Mouse (Mus musculus) brown adipose tissue, adult 24 weeks (tissue): Measurements from ENCODE around the gene Leprot. TPM values are rescaled to one million over a fixed set of nuclear protein-coding genes. Genes with fewer than 3 reads are reported as not detected.

Experiments used
- H3K27ac ChIP-seq: fragments of 200-500 bp; replicated peaks from 2 replicates; pipeline ENCODE4 v1.5.1; 2012; ENCODE audit warnings: low read depth, mild to moderate bottlenecking, low read length
- H3K4me1 ChIP-seq: fragments of 200-500 bp; 2 replicates; pipeline ENCODE4 v1.6.1; 2012; ENCODE audit warnings: low read length, mixed read lengths; ENCODE audit not compliant: control insufficient read depth, insufficient read depth, insufficient read length
- H3K4me3 ChIP-seq: fragments of 200-500 bp; 2 replicates; pipeline ENCODE4 v1.5.1; 2012; ENCODE audit warnings: low read depth, mild to moderate bottlenecking, low read length, moderate library complexity; ENCODE audit not compliant: insufficient read depth
- polyA plus RNA-seq: library from polyadenylated mRNA; stranded (reverse); fragments of >200 nt; gene quantifications from 2 replicates; pipeline ENCODE4 v1.2.4, GENCODE M21; 2012; ENCODE audit not compliant: missing spikeins, insufficient read depth, insufficient read length

Leprot gene
- polyA plus RNA-seq, 1 experiment = 36.0 TPM

DNA sequence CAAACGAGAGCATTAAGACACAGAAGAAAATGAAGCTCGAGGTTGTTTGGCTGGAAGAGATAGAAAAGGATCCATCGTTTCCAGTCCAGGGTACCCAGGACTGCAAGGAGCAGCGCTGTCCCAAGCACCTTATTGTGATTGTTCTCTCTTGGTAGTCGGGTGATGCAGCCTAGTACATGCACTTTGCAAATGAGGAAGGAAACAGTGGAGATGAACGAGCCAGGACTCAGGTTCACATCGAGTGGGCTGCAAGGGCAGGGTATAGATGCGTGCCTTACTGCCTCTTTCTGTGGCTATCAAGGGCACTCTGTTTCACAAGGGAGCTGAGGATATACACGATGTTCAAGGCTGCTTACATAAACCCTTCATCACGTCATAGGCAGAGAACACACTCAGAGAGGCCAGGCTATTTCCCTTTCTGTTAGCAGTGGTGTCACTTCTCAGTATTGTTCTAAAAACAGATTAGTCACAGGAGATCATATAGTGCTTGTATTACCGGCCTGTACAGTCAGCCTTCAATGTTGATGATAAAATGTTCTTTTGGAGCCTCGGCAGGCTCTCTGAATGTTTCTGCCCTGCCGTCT lies 38.8 kb downstream of the Leprot start:
- peaks cover 2% of the 10 kb centered on the region; the same call in 1 of the 2 replicates for H3K4me1 ChIP-seq
- no peak overlapping the region for H3K27ac ChIP-seq
- H3K4me3 ChIP-seq = no peak overlapping the region

DNA sequence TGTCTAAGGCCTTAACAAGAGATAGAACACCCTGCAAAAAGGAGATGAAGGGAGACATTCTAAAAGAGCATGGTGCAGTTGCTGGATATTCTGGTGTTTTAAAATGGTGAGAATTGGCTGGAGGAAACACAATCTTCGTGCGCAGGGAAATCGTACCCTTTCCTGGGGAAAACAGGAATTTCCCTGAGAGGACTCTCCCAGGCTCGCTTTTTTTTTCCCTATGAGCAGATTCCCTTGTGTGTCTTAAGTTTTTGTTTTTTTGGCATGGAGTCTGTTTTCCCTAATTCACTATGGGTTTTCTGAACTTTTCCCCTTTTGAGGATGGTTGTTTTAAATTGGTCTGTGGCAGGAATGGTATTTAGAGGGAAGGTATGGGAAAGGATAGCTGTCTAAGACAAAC lies 41.7 kb downstream of the Leprot start:
- Histone ChIP-seq H3K4me1 (peaks cover 2% of the 10 kb centered on the region; the same call in 1 of the 2 replicates), H3K27ac (no peak overlapping the region), H3K4me3 (no peak overlapping the region)

GRCm38 (mm10) chr4:101689645-101690044 lies 42.1 kb downstream of the Leprot start:
- Histone ChIP-seq H3K27ac (no peak overlapping the region; the same call in 1 of the 2 replicates), H3K4me1 (peaks cover 2% of the 10 kb centered on the region; the same call in 1 of the 2 replicates), H3K4me3 (no peak overlapping the region)

DNA sequence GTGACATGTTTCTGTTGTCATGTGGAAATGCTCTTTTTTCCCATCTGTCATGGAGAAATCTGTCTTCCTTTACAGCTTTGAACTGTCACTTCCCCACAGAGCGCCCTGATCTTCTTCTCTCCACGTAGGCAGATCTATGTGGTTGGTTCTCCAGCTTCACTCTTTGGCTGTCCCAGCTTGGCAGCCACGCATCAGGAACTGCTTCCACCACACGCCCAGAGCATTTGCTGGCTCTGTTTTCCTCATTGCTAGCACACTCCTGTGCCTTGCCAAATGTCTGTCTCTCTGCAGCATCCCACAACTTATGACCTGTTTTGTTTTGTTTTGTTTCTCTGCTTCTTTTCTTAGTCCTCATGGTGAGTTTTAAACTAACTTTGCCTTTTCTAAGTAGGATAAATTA lies 45.4 kb downstream of the Leprot start:
- H3K4me1 ChIP-seq = peaks cover 2% of the 10 kb centered on the region; the same call in 1 of the 2 replicates
- no peak overlapping the region for H3K27ac ChIP-seq
- no peak overlapping the region for H3K4me3 ChIP-seq

DNA sequence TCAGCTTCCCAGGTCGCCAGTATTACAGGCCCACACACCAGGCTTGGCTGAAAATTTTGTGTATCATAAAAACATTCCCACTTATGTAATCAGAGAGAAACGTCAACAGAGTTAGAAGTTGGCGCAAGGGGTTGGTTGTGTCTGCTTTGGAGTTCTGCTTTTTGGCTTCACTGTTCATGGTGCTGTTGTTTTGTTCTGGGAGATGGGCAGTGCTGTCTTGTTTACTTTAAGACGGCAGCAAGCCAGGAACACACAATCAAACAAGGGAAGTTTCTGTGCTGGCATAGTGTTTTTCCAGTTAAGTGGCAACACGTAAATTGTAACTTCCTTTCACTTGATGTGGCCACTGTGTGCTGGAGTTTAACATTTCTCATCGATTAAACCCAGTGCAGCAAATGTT lies 47.0 kb downstream of the Leprot start:
- Histone ChIP-seq H3K27ac (no peak overlapping the region), H3K4me1 (no peaks in the 10 kb centered on the region; the same call in 1 of the 2 replicates)

GRCm38 (mm10) chr4:101697236-101697635 lies 49.7 kb downstream of the Leprot start:
- Histone ChIP-seq H3K27ac (no peak overlapping the region), H3K4me3 (no peak overlapping the region), H3K4me1 (no peaks in the 10 kb centered on the region)

More for the DNA sequence above, 47.0 kb downstream of the Leprot start:
- no peak overlapping the region for H3K4me3 ChIP-seq

- no peak overlapping the region for H3K4me3 ChIP-seq
- H3K27ac ChIP-seq = no peak overlapping the region
- H3K4me1 ChIP-seq = no peaks in the 10 kb centered on the region
Measured at GRCm38 (mm10) chr4:101699423-101699822, 51.9 kb downstream of the Leprot start.

- Histone ChIP-seq H3K4me1 (no peaks in the 10 kb centered on the region), H3K27ac (no peak overlapping the region)
Measured at GRCm38 (mm10) chr4:101700892-101701640, 53.5 kb downstream of the Leprot start.

GRCm38 (mm10) chr4:101705325-101705724 lies 57.8 kb downstream of the Leprot start:
- H3K4me3 ChIP-seq = no peak overlapping the region
- H3K27ac ChIP-seq = no peak overlapping the region
- no peaks in the 10 kb centered on the region for H3K4me1 ChIP-seq

More at GRCm38 (mm10) chr4:101700892-101701640, 53.5 kb downstream of the Leprot start:
- H3K4me3 ChIP-seq = no peak overlapping the region

DNA sequence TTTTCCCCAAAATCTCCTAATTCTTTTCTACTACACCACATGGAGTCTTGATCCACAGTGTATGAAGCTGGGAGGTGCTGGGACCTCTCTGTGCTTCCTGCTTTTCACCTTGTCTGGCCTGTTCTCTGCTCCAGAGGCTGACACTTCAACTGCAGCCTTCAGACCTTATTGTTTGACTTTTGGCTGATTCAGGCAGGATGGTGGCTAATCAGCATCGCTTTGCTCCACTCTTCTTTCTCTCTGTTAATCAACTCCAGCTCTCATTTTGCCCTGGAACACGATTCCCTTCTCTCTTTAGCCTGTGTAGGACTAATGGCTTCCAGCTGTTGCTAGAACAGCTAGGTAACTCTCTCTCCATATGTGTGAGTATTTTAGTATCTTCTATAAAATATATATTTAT lies 59.7 kb downstream of the Leprot start:
- Histone ChIP-seq H3K4me3 (no peak overlapping the region), H3K4me1 (no peaks in the 10 kb centered on the region), H3K27ac (no peak overlapping the region)

DNA sequence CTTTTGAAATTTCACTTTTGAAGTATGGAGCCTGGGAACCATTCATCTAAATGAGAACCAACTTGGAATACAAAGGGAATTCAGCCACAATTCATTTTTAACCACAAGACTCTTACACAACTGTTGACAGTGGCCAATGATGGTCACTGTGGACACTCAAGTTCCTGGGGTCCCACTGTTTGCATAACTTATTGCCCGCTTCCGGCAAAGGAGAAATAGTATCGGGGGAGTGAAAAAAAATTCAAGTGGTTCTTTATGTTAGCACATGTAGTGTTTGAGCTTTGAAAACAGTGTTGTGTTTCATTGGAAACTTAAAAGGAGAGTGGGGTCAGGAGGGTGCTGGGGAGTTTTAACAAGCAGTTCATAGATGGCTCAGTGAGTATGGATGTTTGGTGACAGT lies 60.4 kb downstream of the Leprot start:
- Histone ChIP-seq H3K27ac (no peak overlapping the region), H3K4me1 (no peaks in the 10 kb centered on the region), H3K4me3 (no peak overlapping the region)

Other genes starting within 250 kb of the Leprot start
- 0.92 and 2.4 TPM in 2 replicates for gene Ak4, start 228.4 kb upstream of the Leprot start, polyA plus RNA-seq
- not detected in 2 replicates for gene Dnajc6, start 151.1 kb upstream of the Leprot start, polyA plus RNA-seq
- gene Lepr, start 69.7 kb downstream of the Leprot start, polyA plus RNA-seq = 0.58 and 0.99 TPM in 2 replicates
- not detected in 2 replicates for gene B020004J07Rik, start 196.3 kb downstream of the Leprot start, polyA plus RNA-seq
- not detected in 2 replicates for gene C130073F10Rik, start 246.1 kb downstream of the Leprot start, polyA plus RNA-seq